Mouse (Mus musculus) liver, embryonic 11.5 days (tissue): ENCODE measurements at regions not wholly inside any gene's neighbourhood (a gene's known extent, or its start where the extent isn't known, plus 50 kb on each side); places are given as distances from the start of the nearest gene placed in this dataset.
"Not testable (repeated sequence)": the region's sequence is repeated elsewhere in the genome, so short reads cannot be mapped to it uniquely, and the experiment has no call there.

Source experiments
- ATAC-seq: fragments of 200-750 bp; cut with Nextera tagmentation; replicated peaks from 2 replicates; pipeline ENCODE4 v1.8.0; 2017; ENCODE audit warnings: moderate number of reproducible peaks, mild to moderate bottlenecking, moderate TSS enrichment, moderate library complexity; ENCODE audit not compliant: low FRiP score
- DNase-seq: peaks from one replicate; pipeline ENCODE4 v3.0.0-alpha.2; 2017; ENCODE audit warnings: low spot score
- H3K27ac ChIP-seq: fragments of 300-500 bp; sonication (generic); 2 replicates; pipeline ENCODE4 v1.5.1; 2014; ENCODE audit warnings: mild to moderate bottlenecking, low read depth, low read length, control low read depth
- H3K27me3 ChIP-seq: fragments of 300-500 bp; sonication (generic); replicated peaks from 2 replicates; pipeline ENCODE4 v1.6.1; 2014; ENCODE audit warnings: low read length, mixed read lengths; ENCODE audit not compliant: control insufficient read depth, insufficient read depth
- H3K36me3 ChIP-seq: fragments of 300-500 bp; sonication (generic); 2 replicates; pipeline ENCODE4 v1.6.1; 2014; ENCODE audit warnings: mild to moderate bottlenecking, low read length, moderate library complexity, mixed read lengths; ENCODE audit not compliant: control insufficient read depth, insufficient read depth
- H3K4me1 ChIP-seq: fragments of 300-500 bp; sonication (generic); replicated peaks from 2 replicates; pipeline ENCODE4 v1.6.1; 2014; ENCODE audit warnings: low read length, mixed read lengths; ENCODE audit not compliant: control insufficient read depth, insufficient read depth
- H3K4me2 ChIP-seq: fragments of 300-500 bp; sonication (generic); 2 replicates; pipeline ENCODE4 v1.6.1; 2014; ENCODE audit warnings: mild to moderate bottlenecking, control low read depth, moderate library complexity
- H3K4me3 ChIP-seq: fragments of 300-500 bp; sonication (generic); 2 replicates; pipeline ENCODE4 v1.5.1; 2014; ENCODE audit warnings: low read depth, low read length, control low read depth
- H3K9ac ChIP-seq: fragments of 300-500 bp; sonication (generic); 2 replicates; pipeline ENCODE4 v1.6.1; 2014; ENCODE audit warnings: low read depth, low read length, control low read depth
- H3K9me3 ChIP-seq: fragments of 300-500 bp; sonication (generic); 2 replicates; pipeline ENCODE4 v1.6.1; 2016; ENCODE audit warnings: low read length, inconsistent platforms, mixed read lengths; ENCODE audit not compliant: control insufficient read depth
- WGBS: fragments of 180-500 bp; shearing (Covaris S2); extraction: QIAGEN DNeasy Blood & Tissue Kit; methylation state at CpG from one replicate; pipeline ENCODE4 v1.1.7; 2014; 5-methylcytosine and 5-hydroxymethylcytosine counted together

GRCm38 (mm10) chr1:149129767-149130287 is 831.3 kb downstream of the Pla2g4a start:
- H3K4me2 ChIP-seq: no peak overlapping the region
- no peaks in the 10 kb centered on the region for H3K27me3 ChIP-seq
- no peak overlapping the region for H3K27ac ChIP-seq
- ATAC-seq: no peak
- no peaks in the 10 kb centered on the region for H3K36me3 ChIP-seq
- DNase-seq: no peak
- no peak overlapping the region for H3K9ac ChIP-seq
- WGBS: 37% methylated on average over 2 of the region's 2 CpGs
- no peaks in the 10 kb centered on the region for H3K4me1 ChIP-seq
- H3K9me3 ChIP-seq: no peaks in the 10 kb centered on the region
- no peak overlapping the region for H3K4me3 ChIP-seq

DNA sequence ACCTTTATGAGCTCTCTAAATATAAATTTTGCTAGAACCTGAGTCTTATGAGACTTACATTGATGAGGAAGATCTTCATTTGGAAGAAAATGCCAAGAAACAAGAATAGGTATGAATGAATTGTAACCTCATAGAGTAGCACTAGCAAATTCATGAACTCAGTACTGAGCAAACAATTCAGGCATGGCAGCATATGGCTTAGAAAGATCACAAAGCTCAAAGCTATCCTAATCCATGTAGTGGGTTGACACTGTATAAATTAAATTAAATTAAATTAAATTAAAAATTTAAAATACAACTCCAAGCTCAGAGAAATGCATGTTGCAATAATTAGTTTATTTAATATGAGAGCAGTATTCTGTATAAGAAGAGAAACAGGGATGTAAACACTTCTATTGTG is 832.0 kb downstream of the Pla2g4a start:
- no peak overlapping the region for H3K9ac ChIP-seq
- no peaks in the 10 kb centered on the region for H3K27me3 ChIP-seq
- H3K36me3 ChIP-seq: no peaks in the 10 kb centered on the region
- no peak overlapping the region for H3K4me2 ChIP-seq
- H3K27ac ChIP-seq: no peak overlapping the region
- no peak for DNase-seq
- no peaks in the 10 kb centered on the region for H3K9me3 ChIP-seq
- no peak overlapping the region for H3K4me3 ChIP-seq
- H3K4me1 ChIP-seq: no peaks in the 10 kb centered on the region
- ATAC-seq: no peak

GRCm38 (mm10) chr1:149127709-149128108 is 833.4 kb downstream of the Pla2g4a start:
- no peak overlapping the region for H3K4me3 ChIP-seq
- no peak for ATAC-seq

DNA sequence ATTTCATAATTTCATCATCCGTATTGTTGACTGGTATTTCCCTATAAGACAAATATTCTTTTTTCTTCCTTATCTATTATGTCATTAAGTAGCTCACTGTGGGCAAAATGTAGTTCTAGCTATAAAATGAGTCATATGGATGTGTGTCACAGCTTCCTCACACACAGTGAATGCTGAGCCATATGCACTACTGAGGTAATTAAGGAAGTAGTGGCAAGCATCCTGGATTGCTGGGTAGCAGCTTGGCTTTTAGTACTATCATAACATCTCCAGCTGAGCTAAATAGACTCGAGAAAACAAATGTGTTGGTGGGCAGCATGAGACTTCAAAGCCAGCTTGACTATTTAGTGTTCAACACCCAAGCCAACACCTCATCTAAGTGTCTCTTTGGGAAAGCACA is 857.7 kb downstream of the Pla2g4a start:
- WGBS: 58% methylated on average over 2 of the region's 2 CpGs
- H3K9ac ChIP-seq: no peak overlapping the region
- H3K9me3 ChIP-seq: no peaks in the 10 kb centered on the region
- no peaks in the 10 kb centered on the region for H3K4me1 ChIP-seq
- no peak overlapping the region for H3K27ac ChIP-seq
- H3K4me2 ChIP-seq: no peak overlapping the region
- DNase-seq (no peak), ATAC-seq (no peak)
- no peak overlapping the region for H3K4me3 ChIP-seq
- H3K27me3 ChIP-seq: no peaks in the 10 kb centered on the region
- H3K36me3 ChIP-seq: no peaks in the 10 kb centered on the region

More at GRCm38 (mm10) chr1:149127709-149128108, 833.4 kb downstream of the Pla2g4a start:
- H3K36me3 ChIP-seq: no peaks in the 10 kb centered on the region
- no peak overlapping the region for H3K4me2 ChIP-seq
- no peak for DNase-seq
- H3K9me3 ChIP-seq: no peaks in the 10 kb centered on the region
- no peak overlapping the region for H3K27ac ChIP-seq
- no peak overlapping the region for H3K9ac ChIP-seq
- H3K27me3 ChIP-seq: no peaks in the 10 kb centered on the region
- 55% methylated on average over 1 of the region's 1 CpGs for WGBS
- H3K4me1 ChIP-seq: no peaks in the 10 kb centered on the region

- Histone ChIP-seq H3K36me3 (no peaks in the 10 kb centered on the region), H3K9ac (no peak overlapping the region), H3K9me3 (no peaks in the 10 kb centered on the region), H3K4me1 (no peaks in the 10 kb centered on the region), H3K27me3 (no peaks in the 10 kb centered on the region), H3K27ac (no peak overlapping the region), H3K4me2 (no peak overlapping the region), H3K4me3 (no peak overlapping the region)
- no peak for DNase-seq
- 76% methylated on average over 1 of the region's 1 CpGs for WGBS
- ATAC-seq: no peak
Observed at GRCm38 (mm10) chr1:149097426-149097825, 863.7 kb downstream of the Pla2g4a start.

- H3K4me3 ChIP-seq: no peak overlapping the region
- H3K9me3 ChIP-seq: no peaks in the 10 kb centered on the region
- 58% methylated on average over 1 of the region's 1 CpGs for WGBS
- H3K27ac ChIP-seq: no peak overlapping the region
- ATAC-seq (no peak), DNase-seq (no peak)
- H3K27me3 ChIP-seq: no peaks in the 10 kb centered on the region
- no peak overlapping the region for H3K9ac ChIP-seq
- H3K4me2 ChIP-seq: no peak overlapping the region
- H3K4me1 ChIP-seq: no peaks in the 10 kb centered on the region
- H3K36me3 ChIP-seq: no peaks in the 10 kb centered on the region
Observed at GRCm38 (mm10) chr1:149074681-149075080, 886.4 kb downstream of the Pla2g4a start.

DNA sequence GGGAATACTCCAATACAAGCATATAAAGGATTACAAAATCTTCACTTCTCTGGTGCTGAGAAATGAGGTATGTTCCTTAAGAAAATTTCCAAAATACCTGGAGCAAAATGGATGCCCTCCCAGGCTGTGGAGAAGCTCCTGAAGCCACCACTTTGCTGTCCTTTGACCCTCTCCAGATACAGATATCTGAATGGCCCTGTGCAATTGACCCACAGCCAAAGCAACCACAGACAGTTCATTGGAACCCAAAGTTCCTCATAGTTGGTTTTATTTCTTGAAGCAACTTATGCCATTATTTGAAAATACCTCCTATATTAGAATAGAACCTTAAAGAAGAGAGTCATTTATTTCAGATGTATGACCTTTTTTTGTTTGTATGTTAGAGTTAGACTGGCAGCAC is 891.5 kb downstream of the Pla2g4a start:
- no peaks in the 10 kb centered on the region for H3K27me3 ChIP-seq
- no peak overlapping the region for H3K4me2 ChIP-seq
- DNase-seq (no peak), ATAC-seq (no peak)
- no peak overlapping the region for H3K4me3 ChIP-seq
- H3K36me3 ChIP-seq: no peaks in the 10 kb centered on the region
- no peaks in the 10 kb centered on the region for H3K4me1 ChIP-seq
- H3K9ac ChIP-seq: no peak overlapping the region
- no peak overlapping the region for H3K27ac ChIP-seq
- no peaks in the 10 kb centered on the region for H3K9me3 ChIP-seq

DNA sequence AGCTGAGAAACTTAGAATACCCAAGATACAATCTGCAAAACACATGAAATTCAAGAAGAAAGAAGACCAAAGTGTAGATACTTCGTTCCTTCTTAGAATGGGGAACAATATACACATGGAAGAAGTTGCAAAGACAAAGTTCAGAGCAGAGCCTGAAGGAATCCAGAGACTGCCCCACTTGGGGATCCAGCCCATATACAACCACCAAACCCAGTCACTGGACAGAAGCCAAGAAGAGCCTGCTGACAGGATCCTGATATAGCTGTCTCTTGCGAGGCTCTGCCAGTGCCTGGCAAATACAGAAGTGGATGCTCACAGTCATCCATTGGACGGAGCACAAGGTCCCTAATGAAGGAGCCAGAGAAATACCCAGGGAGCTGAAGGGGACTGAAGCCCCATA is 898.1 kb downstream of the Pla2g4a start:
- H3K4me2 ChIP-seq, H3K4me1 ChIP-seq, ATAC-seq, H3K4me3 ChIP-seq, H3K27me3 ChIP-seq, H3K36me3 ChIP-seq, H3K9me3 ChIP-seq, H3K9ac ChIP-seq, DNase-seq, H3K27ac ChIP-seq: not testable (repeated sequence)
- WGBS: 76% methylated on average over 3 of the region's 3 CpGs

DNA sequence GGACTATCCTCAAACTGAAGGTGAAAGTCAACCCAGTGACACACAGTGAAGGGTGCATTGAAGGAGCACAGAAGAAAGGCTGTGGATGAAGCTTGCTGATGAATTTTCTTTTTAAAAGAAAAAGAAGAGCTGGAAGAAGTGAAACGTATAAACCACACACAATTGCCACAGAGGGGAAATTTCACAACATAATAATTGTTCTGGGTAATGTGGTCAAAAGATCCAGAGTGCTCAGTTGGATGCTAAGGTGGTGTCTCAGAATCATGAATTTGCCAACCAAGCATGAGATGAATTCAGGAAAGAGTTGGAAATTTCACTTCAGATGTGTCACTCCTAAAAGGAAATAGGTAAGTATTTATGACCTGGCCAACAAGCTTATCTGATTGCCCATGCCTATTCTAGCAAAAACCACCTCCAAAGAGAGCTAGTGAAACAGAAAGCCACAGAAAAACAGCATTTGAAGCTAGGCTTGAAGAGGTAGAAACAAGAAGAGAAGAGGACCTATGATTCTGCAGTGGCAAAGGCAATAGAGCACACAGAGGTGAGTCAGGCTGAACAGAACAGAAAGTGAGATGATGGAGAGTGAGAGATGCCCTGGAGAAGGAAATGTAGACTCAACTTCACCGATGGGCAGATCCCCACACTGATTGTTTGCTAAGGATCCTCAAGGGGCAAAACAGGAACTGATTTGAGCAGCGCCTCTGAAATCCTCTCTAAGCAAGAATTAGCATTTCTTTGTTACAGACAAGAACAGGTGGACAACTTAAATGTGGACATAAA is 922.7 kb downstream of the Pla2g4a start:
- no peaks in the 10 kb centered on the region for H3K4me1 ChIP-seq
- no peaks in the 10 kb centered on the region for H3K36me3 ChIP-seq
- 61% methylated on average over 3 of the region's 3 CpGs for WGBS
- DNase-seq (no peak), ATAC-seq (no peak)
- H3K9ac ChIP-seq: no peak overlapping the region
- H3K4me3 ChIP-seq: no peak overlapping the region
- no peak overlapping the region for H3K27ac ChIP-seq
- H3K27me3 ChIP-seq: no peaks in the 10 kb centered on the region
- H3K9me3 ChIP-seq: no peaks in the 10 kb centered on the region
- H3K4me2 ChIP-seq: no peak overlapping the region
